Mouse (Mus musculus) Patski (cell line): ENCODE measurements around the gene Gm10972. TPM values are rescaled to one million over a fixed set of nuclear protein-coding genes. Genes with fewer than 3 reads are reported as not detected.
"Not testable (repeated sequence)": the region's sequence is repeated elsewhere in the genome, so short reads cannot be mapped to it uniquely, and the experiment has no call there.

Source experiments
- ATAC-seq: fragments of 100-300 bp; one replicate; pipeline ENCODE4 v1.8.0; 2021
- CTCF ChIA-PET: fragments of 350-600 bp; sonication (Branson Sonifier 250); formaldehyde crosslinking; loops from one replicate; lab custom pipeline; 2022; ENCODE audit warnings: inconsistent platforms; lab: Charles Lee
- POLR2A ChIA-PET: fragments of 350-600 bp; sonication (Branson Sonifier 250); formaldehyde crosslinking; loops from one replicate; lab custom pipeline; 2022; ENCODE audit warnings: antibody characterized with exemption, inconsistent platforms; lab: Charles Lee
- DNase-seq: peaks from one replicate; pipeline ENCODE4 v3.0.0-alpha.2; 2011; ENCODE audit warnings: low read depth, low spot score
- H3K27me3 ChIP-seq: fragments of 371-371 bp; one replicate; pipeline ENCODE4 v1.5.1; 2021
- CTCF ChIP-seq: fragments of 100-300 bp; IDR thresholded peaks from one replicate; pipeline ENCODE4 v1.5.1; 2021
- in situ Hi-C: fragments of 300-500 bp; cut with MboI; formaldehyde crosslinking; loops from 3 replicates; pipeline ENCODE4 v1.11.1; 2018; ENCODE audit warnings: low pct_unique_long_range_greater_than_20kb, mixed read lengths
- polyA plus RNA-seq: library from polyadenylated mRNA; unstranded; gene quantifications from one replicate; pipeline ENCODE4 v1.2.3, GENCODE M21; 2021

The Gm10972 gene
- polyA plus RNA-seq, 1 experiment from 2014 or later, result not detected

DNA sequence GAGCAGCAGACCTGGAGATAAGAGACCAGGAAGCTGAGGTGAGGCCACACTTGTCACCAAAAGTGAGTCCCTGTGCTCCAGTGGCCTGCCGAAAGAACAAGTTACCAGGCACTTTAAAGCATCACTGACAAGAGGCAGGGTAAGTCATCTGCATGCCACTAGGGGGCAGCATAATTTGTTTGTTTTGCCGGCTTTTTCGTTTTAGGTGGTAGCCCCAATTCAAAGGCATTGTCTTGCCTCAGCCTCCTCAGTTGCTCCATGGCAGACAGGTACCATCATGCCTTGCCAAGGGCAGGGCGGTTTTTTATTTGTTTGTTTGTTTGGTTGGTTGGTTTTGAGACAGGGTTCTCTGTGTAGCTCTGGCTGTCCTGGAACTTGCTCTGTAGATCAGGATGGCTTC lies 26.2 kb upstream of the Gm10972 start:
- ChIA-PET CTCF (interaction anchor here (1.4 to 3.0 kb wide), 3 partner anchors 12 to 149 kb away, joined by 3 to 11 read pairs (median 3); no protein-coding TSS in a partner anchor), POLR2A (no interaction called here)
- H3K27me3 ChIP-seq, result no peaks in the 10 kb centered on the region
- in situ Hi-C loops, result no loop called here
- DNase-seq, result no peak
- no peak for ATAC-seq
- peak; percentile 89 for TF ChIP-seq CTCF

DNA sequence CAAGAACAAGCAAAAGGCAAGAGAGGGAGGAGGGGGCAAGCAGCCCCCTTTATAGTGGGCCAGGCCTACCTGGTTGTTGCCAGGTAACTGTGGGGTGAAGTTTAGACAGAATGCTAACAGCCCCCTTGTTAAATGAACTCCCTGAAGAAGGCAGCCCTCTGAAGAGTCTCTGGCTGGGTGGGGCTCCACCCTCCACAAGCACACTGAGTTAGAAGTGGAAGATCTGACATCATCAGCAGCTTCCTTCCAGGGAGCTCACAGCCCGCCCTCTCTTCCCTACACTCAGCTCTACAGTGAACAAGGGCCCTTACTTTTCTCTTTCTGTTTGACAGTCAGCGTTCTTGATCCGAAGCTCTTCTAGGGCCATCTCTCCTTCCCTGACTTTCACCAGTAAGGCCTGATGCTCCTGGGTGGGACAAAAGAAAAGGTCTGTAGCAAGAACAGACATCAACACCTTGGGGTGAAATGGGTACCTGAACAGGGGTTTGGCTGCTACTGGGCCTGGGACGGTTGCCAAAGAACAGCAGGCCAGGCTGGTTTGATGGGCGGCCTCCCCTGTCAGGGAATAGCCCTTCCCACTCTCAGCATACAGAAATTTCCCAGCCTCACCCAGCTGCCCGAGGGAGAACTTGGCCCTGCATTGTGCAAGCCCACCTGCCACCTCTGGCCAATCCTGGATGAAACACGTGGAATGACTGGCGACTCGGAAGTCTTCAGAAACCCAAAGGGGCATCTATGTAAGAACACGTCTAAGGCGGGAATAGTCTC lies 21.0 kb upstream of the Gm10972 start:
- TF ChIP-seq CTCF, result no peak
- in situ Hi-C loops, result no loop called here
- POLR2A ChIA-PET, result no interaction called here
- ATAC-seq (no peak), DNase-seq (no peak)
- CTCF ChIA-PET, result interaction anchor here (1.2 kb wide), 1 partner anchor 17 kb away, joined by 4 read pairs; no protein-coding TSS in a partner anchor
- H3K27me3 ChIP-seq, result no peaks in the 10 kb centered on the region

DNA sequence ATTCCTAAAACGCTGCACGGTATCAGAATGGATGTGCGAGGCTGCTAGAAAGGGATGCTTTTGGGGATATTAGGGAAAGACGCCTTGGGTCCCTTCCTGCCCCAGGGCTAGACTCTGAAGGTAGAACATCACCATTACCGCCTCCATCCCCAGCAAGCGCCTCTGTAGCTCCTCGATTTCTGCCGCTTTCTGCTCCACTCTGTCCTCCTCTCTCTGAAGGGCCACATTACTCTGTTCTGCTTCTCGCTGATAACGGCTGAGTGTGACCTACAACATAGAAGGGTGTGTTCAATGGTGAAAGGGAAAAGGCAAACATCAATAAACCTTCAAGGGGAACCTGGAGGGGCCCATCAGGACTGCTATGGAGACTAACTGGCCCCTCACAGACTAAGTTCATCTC lies 20.4 kb upstream of the Gm10972 start:
- POLR2A ChIA-PET, result no interaction called here
- DNase-seq (no peak), ATAC-seq (no peak)
- no peaks in the 10 kb centered on the region for H3K27me3 ChIP-seq
- no peak for TF ChIP-seq CTCF
- CTCF ChIA-PET, result interaction anchor here (1.2 kb wide), 1 partner anchor 16 kb away, joined by 4 read pairs; no protein-coding TSS in a partner anchor
- in situ Hi-C loops, result no loop called here

DNA sequence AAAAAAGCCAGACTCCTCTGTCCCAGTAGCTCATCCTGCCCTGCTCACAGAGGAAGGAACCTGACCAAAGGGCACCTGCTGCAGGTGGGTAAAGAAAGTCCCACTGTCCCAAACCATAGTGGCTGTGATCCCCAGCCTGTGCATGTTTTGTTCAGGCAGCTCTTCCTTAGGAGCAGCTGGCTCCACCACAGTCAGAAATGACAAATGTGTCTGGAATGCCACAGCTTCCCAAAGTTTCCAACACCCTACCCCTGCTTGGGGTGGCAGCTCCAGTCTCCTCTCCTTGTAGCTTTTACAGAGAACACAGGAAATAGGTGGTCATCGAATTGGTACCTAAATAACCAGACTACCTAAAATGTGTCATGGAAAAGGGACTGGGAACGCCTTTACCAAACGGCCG lies 18.6 kb upstream of the Gm10972 start:
- H3K27me3 ChIP-seq, result no peaks in the 10 kb centered on the region
- in situ Hi-C loops, result no loop called here
- ChIA-PET CTCF (interaction anchor here (0.8 to 1.5 kb wide), 3 partner anchors 9 to 23 kb away, joined by 3 to 5 read pairs (median 4); no protein-coding TSS in a partner anchor), POLR2A (no interaction called here)
- no peak for DNase-seq
- TF ChIP-seq CTCF, result no peak
- ATAC-seq, result peak; percentile 17

DNA sequence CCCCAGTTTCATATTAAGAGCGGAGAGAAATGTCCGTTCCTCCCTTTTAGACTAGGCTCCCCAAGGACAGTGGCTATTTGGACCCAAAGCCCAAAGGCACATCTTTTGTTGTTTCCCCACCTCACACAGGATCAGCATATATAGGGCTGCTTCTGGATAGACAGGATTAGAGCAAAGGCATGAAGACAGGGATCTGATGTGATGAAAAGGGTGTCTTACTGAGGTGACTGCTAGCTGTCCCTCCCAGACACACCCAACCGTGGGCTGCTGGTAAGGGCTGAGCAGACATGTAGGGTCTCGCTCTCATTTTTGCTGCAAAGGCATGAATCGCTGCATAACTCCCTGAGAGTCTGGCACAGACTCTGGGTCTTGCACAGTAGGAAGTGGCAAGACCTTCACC lies 14.2 kb upstream of the Gm10972 start:
- in situ Hi-C loops, result loop anchor here (5.0 kb wide), 1 partner anchor 74 kb away; no protein-coding TSS in a partner anchor
- no peak for TF ChIP-seq CTCF
- no peaks in the 10 kb centered on the region for H3K27me3 ChIP-seq
- CTCF ChIA-PET, result interaction anchor here (0.7 kb wide), 1 partner anchor 12 kb away, joined by 3 read pairs; no protein-coding TSS in a partner anchor
- DNase-seq (no peak), ATAC-seq (no peak)
- POLR2A ChIA-PET, result no interaction called here

DNA sequence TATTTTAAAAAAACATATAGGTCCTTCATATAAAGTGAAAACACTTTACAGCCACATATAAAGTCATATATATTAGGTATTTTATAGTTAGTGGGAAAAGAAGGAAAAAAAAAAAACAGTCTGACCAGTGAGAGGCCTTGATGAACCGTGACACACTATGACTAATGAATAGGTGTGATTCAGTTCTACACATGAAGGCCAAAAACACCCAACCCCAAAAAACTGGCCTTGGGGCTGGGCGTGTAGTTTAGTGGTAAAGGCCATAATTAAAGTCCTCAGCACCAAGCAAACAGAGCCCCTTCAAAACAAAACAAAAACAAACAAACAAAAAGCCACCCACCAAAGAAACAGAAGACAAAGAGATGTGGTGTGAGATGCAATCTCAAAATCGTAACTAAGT lies 13.0 kb upstream of the Gm10972 start:
- ChIA-PET CTCF (no interaction called here), POLR2A (no interaction called here)
- in situ Hi-C loops, result loop anchor here (5.0 kb wide), 1 partner anchor 72 kb away; no protein-coding TSS in a partner anchor
- DNase-seq (no peak), ATAC-seq (no peak)
- TF ChIP-seq CTCF, result no peak
- H3K27me3 ChIP-seq, result no peaks in the 10 kb centered on the region

DNA sequence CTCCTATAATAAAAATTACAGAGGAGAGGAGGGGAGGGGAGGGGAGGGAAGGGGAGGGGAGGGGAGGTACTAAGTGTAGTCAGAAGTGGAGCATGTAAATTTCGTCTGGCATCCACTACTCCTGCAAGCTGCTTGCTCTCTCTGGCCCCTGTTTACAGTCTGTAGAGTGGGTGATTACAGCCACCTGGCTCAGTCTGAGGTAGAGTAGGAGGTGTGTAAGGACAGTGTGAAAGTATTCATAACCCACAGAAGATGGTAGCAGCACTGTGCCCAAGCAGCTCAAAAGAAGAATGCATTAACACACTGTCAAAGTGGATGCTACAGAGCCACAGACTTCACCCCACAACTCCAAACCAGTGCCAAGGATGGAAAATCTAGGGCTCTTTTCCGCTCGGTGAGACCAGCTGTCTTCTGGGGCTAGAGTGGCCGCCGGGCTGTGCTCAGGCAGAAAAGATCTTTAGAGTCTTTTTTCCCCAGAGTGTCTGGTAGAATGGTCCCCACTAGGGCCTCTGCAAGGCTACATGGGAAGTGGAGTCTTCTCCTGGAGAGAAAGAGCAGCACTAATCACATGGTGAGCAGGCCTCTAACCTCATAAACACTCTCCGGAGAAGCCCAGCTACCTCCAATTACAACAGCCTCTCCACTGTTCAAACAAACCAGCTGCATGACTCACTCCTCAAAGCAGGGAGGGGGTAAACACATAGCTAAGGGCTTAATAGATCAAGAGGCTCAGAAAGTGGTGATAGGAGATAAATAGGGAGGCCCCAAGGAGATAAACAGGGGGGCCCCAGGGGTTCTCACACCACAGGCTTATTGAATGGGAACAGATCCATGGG lies 6.1 kb downstream of the Gm10972 start:
- no peaks in the 10 kb centered on the region for H3K27me3 ChIP-seq
- DNase-seq (peak; percentile 90), ATAC-seq (peak; percentile 97)
- ChIA-PET POLR2A (no interaction called here), CTCF (no interaction called here)
- no peak for TF ChIP-seq CTCF
- in situ Hi-C loops, result no loop called here

DNA sequence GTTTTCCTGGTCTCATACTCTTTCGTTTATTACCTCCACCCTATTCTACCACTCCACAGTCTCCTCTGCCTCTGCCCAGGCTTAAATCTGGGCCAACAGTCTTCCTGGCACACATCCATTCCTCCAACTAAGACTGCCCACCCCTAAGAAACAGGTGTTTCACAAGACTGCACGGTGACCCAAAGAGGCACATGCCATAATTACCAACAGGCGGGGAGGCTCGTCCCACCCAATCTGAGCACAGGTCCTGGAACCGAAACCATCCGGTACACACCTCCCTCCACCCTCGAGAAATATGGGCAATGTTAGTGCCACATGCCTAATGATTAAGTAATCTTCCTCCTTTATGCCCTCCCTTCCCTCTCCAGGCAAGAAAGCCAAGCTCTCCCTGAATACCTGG lies 7.5 kb downstream of the Gm10972 start:
- ChIA-PET POLR2A (no interaction called here), CTCF (interaction anchor here (1.4 kb wide), 1 partner anchor 70 kb away, joined by 3 read pairs; no protein-coding TSS in a partner anchor)
- DNase-seq (no peak), ATAC-seq (no peak)
- H3K27me3 ChIP-seq, result no peaks in the 10 kb centered on the region
- no peak for TF ChIP-seq CTCF
- in situ Hi-C loops, result no loop called here

DNA sequence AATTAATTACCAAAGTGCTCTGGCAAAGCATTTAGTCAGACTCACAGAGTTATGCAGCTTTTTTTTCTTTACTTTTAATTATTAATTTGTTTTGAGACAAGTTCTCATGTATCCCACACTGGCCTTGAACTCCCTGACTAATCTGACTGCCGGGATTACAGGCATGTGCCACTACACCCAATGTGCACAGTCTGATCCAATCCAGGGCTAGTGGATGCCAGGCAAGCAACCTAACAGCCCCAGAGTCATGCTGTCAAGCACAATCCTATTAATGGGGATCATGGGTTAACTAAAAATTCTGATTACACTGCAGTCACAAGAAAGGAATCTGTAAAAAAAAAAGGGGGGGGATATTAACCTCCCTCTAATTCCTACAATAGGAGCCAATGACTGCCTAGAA lies 11.1 kb downstream of the Gm10972 start:
- ATAC-seq, result peak; percentile 17
- DNase-seq, POLR2A ChIA-PET, H3K27me3 ChIP-seq, CTCF ChIA-PET, in situ Hi-C loops: not testable (repeated sequence)

DNA sequence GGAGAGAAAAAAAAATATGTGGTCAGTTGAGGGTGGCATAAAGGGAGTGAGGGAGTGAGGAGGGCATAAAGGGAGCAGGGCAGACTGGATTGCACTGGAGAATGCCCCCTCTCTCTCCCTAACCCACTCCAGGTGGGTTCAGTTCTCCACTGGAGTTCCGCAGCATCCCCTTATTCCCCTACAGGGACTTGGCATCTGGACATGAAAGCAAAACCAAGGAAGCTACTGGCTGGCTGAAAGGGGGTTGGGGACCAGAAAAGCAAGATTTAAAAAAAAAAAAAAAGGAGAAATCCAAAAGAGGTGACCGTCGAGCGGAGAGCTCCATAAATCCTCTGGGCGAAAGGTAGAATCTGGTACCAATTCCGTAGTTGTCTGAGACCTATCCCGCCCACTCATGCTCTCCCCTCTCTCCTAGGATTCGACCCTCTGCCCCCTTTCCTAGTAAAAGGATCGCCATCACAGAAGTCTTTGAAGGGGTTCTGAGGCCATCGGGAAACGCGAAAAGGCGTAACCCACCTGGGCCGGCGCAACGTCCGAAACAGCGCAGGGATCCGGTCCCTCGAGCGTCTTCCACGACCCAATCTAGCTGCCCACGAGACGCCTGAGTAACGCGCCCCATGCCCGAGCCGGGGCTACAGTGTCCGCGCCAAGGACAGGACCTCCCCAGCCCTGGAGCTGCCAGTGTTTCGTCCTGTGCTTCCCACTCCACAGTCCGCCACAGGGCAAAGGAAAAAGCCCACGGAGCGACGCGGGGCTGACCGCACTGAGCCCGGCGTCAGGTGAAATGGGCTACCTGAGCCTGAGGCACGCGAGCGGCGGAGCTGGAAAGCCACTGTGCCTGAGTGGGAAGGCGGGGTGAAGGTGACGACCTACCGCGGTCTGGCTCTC lies 15.2 kb downstream of the Gm10972 start:
- DNase-seq, H3K27me3 ChIP-seq, CTCF ChIA-PET: not testable (repeated sequence)
- in situ Hi-C loops, result loop anchor here (5.0 kb wide), 1 partner anchor 99 kb away; no protein-coding TSS in a partner anchor
- POLR2A ChIA-PET, result interaction anchor here (0.7 kb wide), 1 partner anchor 99 kb away, joined by 6 read pairs; no protein-coding TSS in a partner anchor
- peak; percentile 10 for ATAC-seq

DNA sequence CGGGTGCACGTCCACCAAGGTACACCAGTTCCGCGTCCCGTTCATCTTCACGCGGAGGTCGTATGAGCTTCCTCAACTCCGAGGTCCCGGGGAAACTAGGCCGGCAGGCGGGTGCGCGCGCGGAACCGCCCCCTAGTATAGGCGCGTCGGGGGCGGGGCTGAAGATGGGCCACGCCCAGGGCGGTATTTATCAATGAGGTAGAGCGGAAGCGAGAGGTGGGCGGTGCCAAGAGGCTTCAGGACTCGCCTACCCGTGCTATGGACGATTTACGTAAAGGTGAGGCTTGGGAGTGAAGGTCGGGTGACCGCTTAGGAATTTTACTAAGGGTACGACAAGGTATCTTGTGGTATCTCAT lies 15.8 kb downstream of the Gm10972 start, which contains the start of gene Tuft1:
TSS of gene Tuft1 (minus strand) at position 133 of the 356 bp plus-strand sequence.
- in situ Hi-C loops, result loop anchor here (5.0 kb wide), 1 partner anchor 99 kb away; no protein-coding TSS in a partner anchor
- CTCF ChIA-PET, POLR2A ChIA-PET, DNase-seq, H3K27me3 ChIP-seq: not testable (repeated sequence)
- peak; percentile 84 for ATAC-seq

DNA sequence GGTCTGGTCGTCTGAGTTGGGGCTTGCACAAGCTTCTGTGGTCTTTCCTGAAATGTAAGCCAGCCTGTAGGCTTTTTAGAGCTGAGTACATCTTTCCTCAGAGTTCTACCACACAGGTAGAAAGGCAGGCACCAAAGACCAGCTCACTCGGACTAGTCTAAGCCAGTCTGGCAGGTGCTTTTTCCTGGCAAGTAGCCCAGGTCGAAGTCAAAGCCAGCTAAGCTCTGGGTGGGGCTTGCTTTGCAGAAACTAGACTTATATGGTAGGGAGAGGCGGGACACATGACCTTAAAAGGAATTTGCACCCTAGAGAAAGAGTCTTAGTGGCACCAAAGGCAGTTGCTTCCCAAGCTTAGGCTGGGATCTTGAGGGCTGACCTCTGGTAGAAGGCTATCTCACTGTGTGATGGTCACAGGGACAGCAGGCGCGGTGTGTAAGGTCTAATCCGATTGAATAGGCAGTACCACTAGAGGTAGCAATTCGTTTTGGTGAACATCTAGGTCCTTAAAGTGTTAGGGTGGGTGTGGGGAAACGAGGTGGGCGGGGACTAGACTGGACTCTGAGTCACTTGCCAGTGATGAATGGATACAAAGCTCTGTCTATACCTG lies 16.3 kb downstream of the Gm10972 start:
- ATAC-seq, result peak; percentile 49
- POLR2A ChIA-PET, result interaction anchor here (0.7 kb wide), 1 partner anchor 216 kb away, joined by 3 read pairs; the partner anchor contains the start of gene Mrpl9
- H3K27me3 ChIP-seq, CTCF ChIA-PET, DNase-seq: not testable (repeated sequence)
- in situ Hi-C loops, result loop anchor here (5.0 kb wide), 1 partner anchor 98 kb away; no protein-coding TSS in a partner anchor

DNA sequence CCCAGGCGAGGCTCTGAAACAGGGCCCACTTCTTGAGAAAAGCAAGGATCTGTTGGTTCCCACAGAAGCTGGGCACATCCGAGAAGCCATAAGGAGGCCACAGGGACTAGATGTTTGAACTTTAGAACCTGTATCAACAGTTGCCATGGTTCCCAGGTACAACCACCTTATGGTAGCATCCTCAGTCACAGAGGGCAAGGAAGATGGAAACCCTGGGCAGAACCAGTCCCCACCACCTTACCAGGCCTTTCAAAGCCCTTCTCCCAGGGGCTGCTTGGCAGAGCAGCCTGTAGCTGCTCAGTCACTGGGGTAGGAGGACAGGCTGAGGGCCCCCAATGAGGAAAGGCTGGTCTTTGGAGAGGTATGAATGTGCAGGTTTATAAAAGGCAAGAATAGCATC lies 17.9 kb downstream of the Gm10972 start:
- H3K27me3 ChIP-seq, DNase-seq, POLR2A ChIA-PET, CTCF ChIA-PET, ATAC-seq, in situ Hi-C loops: not testable (repeated sequence)
